Mouse (Mus musculus) kidney, embryonic 16.5 days (tissue): ENCODE results near the gene Bcorl1. TPM values are rescaled to one million over a fixed set of nuclear protein-coding genes. Genes with fewer than 3 reads are reported as not detected.
"Not testable (repeated sequence)": the region's sequence is repeated elsewhere in the genome, so short reads cannot be mapped to it uniquely, and the experiment has no call there.

Experiments
- ATAC-seq: fragments of 200-750 bp; cut with Nextera tagmentation; 2 replicates; pipeline ENCODE4 v1.8.0; 2017; ENCODE audit warnings: moderate TSS enrichment; ENCODE audit not compliant: low FRiP score, low TSS enrichment
- H3K27ac ChIP-seq: fragments of 300-500 bp; sonication (generic); 2 replicates; pipeline ENCODE4 v1.5.1; 2014; ENCODE audit warnings: low read length
- H3K27me3 ChIP-seq: fragments of 300-500 bp; sonication (generic); 2 replicates; pipeline ENCODE4 v1.6.1; 2014; ENCODE audit warnings: low read length, control low read depth, mixed read lengths; ENCODE audit not compliant: insufficient read depth
- H3K36me3 ChIP-seq: fragments of 300-500 bp; sonication (generic); 2 replicates; pipeline ENCODE4 v1.6.1; 2014; ENCODE audit warnings: low read length, control low read depth, mixed read lengths; ENCODE audit not compliant: insufficient read depth
- H3K4me1 ChIP-seq: fragments of 300-500 bp; sonication (generic); 2 replicates; pipeline ENCODE4 v1.6.1; 2014; ENCODE audit warnings: low read length, control low read depth, mixed read lengths; ENCODE audit not compliant: insufficient read depth
- H3K4me2 ChIP-seq: fragments of 300-500 bp; sonication (generic); replicated peaks from 2 replicates; pipeline ENCODE4 v1.6.1; 2014; ENCODE audit warnings: low read depth, low read length
- H3K4me3 ChIP-seq: fragments of 300-500 bp; sonication (generic); 2 replicates; pipeline ENCODE4 v1.5.1; 2014; ENCODE audit warnings: mild to moderate bottlenecking, low read length
- H3K9ac ChIP-seq: fragments of 300-500 bp; sonication (generic); replicated peaks from 2 replicates; pipeline ENCODE4 v1.6.1; 2014; ENCODE audit warnings: low read length
- H3K9me3 ChIP-seq: fragments of 300-500 bp; sonication (generic); 2 replicates; pipeline ENCODE4 v1.6.1; 2016; ENCODE audit warnings: low read length, control low read depth
- WGBS: fragments of 180-500 bp; shearing (Covaris S2); extraction: QIAGEN DNeasy Blood & Tissue Kit; methylation state at CpG from one replicate; pipeline ENCODE4 v1.1.7; 2014; 5-methylcytosine and 5-hydroxymethylcytosine counted together
- polyA plus RNA-seq: library from polyadenylated mRNA; unstranded; fragments of >200 nt; fragmentation: Nextera tagmentation; extraction: Ambion mirVana; gene quantifications from 2 replicates; pipeline ENCODE4 v1.2.1, GENCODE M21; 2015

The Bcorl1 gene
- polyA plus RNA-seq, 1 experiment from 2014 or later: 5.6 TPM

DNA sequence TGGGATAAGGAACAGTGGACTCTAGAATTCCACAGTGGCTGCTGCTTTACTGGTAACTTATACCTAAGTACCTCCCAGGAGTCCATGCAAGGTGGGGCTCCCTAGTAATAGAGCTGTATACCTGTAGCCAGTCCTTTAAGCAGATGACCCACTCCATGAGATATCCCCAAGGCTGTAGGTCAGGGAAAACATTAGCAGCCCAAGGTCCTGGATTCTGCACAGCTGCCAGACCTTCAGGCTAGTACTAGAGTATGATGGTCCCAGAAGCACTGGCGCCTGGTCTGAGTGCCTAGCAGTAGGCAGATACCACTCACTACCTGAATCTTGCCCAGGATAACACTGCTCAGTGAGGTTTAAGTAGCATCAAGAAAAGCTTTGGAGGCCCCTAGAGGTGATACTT, 93.1 kb downstream of the Bcorl1 start:
- WGBS: 97% methylated on average over 1 of the region's 1 CpGs
- no peaks in the 10 kb centered on the region for H3K36me3 ChIP-seq
- H3K4me2 ChIP-seq: no peak overlapping the region
- H3K27ac ChIP-seq: no peak overlapping the region
- no peak for ATAC-seq
- no peaks in the 10 kb centered on the region for H3K9me3 ChIP-seq
- peaks cover 10% of the 10 kb centered on the region; the same call in 1 of the 2 replicates for H3K4me1 ChIP-seq
- H3K27me3 ChIP-seq: no peaks in the 10 kb centered on the region
- H3K9ac ChIP-seq: no peak overlapping the region
- no peak overlapping the region for H3K4me3 ChIP-seq

DNA sequence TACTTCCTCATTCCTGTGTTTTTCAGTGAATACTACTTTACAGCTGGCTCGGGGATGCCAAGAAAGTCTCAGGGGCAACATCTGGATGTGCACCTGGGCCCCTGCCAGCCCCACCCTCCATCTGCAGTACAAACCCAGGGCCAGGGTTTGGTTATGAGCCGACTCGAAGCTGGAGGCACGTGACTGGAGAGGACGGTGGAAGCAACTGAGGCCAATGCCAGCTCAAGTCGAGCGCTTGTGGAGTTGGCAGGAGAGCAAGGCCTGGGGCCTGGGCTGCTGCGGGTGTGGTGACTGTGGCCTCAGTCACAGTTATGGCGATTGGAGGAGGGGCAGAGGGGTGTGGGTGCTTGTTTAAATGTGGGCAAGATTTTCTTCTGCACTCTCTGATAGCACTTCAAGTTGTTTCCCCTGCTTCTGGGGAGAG, 94.3 kb downstream of the Bcorl1 start:
- Histone ChIP-seq H3K27ac (no peak overlapping the region), H3K27me3 (no peaks in the 10 kb centered on the region), H3K36me3 (no peaks in the 10 kb centered on the region), H3K9ac (no peak overlapping the region), H3K4me2 (no peak overlapping the region), H3K4me3 (no peak overlapping the region), H3K9me3 (no peaks in the 10 kb centered on the region), H3K4me1 (peaks cover 11% of the 10 kb centered on the region; the same call in 1 of the 2 replicates)
- 81% methylated on average over 9 of the region's 9 CpGs for WGBS
- ATAC-seq: no peak

DNA sequence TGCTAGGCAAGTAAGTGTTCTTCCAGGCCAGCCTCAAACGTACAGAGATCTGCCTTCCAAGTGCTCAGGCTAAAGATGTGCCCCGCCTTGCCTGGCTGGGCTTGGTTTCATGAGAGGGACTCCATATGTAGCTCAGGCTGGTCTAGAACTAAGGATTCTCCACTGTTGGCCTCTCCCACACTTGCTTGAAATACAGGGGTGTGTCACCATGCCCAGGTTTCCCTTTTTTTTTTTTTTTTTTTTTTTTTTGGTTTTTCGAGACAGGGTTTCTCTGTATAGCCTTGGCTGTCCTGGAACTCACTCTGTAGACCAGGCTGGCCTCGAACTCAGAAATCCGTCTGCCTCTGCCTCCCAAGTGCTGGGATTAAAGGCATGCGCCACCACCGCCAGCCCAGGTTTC, 94.9 kb downstream of the Bcorl1 start:
- H3K9ac ChIP-seq, H3K36me3 ChIP-seq, H3K27ac ChIP-seq, H3K9me3 ChIP-seq, H3K27me3 ChIP-seq, H3K4me2 ChIP-seq, H3K4me3 ChIP-seq, ATAC-seq: not testable (repeated sequence)
- peaks cover 11% of the 10 kb centered on the region; the same call in 1 of the 2 replicates for H3K4me1 ChIP-seq
- 90% methylated on average over 6 of the region's 7 CpGs for WGBS

DNA sequence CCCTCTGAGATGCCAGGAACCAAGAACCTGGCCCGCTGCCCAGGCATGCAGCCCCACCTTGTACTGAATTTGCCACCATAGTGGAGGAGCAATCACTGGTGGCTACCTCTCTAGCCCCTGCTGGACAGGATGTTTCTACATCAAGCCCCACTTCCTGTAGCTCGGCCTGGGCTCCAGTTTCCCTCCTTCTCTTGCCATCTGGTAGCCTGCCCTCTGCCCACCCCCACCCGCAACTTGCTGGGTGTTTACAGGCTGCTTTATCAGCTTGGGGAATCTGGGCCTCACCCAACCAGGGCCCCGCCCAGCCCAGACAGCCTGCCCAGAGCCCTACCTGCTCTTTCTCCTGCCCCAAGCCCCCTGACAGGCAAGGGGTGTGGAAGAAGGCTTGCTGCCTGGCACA, 97.9 kb downstream of the Bcorl1 start:
- WGBS: 52% methylated on average over 4 of the region's 4 CpGs
- ATAC-seq: peak; percentile 54
- no peak overlapping the region for H3K27ac ChIP-seq

DNA sequence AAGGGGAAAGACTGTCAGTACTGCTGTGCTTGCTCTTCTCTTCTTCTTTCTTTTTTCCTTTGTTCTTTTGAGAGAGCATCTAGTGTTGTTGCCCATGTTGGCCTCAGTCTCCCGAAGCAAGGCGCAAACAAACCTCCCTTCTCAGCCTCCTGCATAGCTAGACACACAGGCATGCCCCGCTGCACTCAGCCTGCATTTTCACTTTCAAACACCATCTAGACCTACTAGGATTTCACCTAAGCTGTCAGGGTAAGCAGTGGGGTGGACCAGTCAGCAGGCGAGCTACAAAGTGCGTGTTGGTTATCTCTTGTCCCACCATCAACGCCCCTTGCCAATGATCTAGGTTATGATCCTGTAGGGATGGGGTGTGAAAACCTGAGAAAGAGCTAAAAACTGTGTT, 100.4 kb downstream of the Bcorl1 start:
- Histone ChIP-seq H3K9ac (no peak overlapping the region), H3K36me3 (no peaks in the 10 kb centered on the region), H3K27ac (no peak overlapping the region), H3K4me1 (peaks cover 2% of the 10 kb centered on the region; the same call in 1 of the 2 replicates), H3K4me3 (no peak overlapping the region), H3K4me2 (no peak overlapping the region), H3K27me3 (no peaks in the 10 kb centered on the region), H3K9me3 (no peaks in the 10 kb centered on the region)
- ATAC-seq: no peak
- WGBS: 79% methylated on average over 6 of the region's 6 CpGs

More for the DNA sequence above, 97.9 kb downstream of the Bcorl1 start:
- Histone ChIP-seq H3K27me3 (no peaks in the 10 kb centered on the region), H3K4me2 (no peak overlapping the region), H3K4me3 (no peak overlapping the region), H3K9me3 (no peaks in the 10 kb centered on the region), H3K9ac (no peak overlapping the region), H3K36me3 (no peaks in the 10 kb centered on the region), H3K4me1 (peaks cover 2% of the 10 kb centered on the region; the same call in 1 of the 2 replicates)

DNA sequence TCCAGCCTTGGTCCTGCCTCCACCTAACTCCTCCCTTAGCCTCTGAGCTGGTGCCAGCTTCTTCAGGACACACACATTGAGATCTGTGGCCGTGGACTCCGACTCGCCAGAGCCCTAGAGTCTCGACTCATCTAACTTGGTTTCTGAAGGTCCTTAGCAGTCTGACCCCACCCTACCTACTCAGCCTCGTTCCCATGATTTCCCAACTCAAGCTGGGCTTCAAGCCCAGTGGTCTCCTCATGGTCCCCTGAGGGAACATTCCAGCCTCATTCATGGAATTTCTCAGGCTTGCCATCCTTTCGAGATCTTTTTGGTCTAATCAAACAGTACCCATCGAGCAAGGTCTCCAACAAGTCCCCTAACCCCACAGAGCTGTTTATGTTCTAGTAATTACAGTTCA, 100.8 kb downstream of the Bcorl1 start:
- H3K4me1 ChIP-seq: peaks cover 2% of the 10 kb centered on the region; the same call in 1 of the 2 replicates
- H3K9me3 ChIP-seq: no peaks in the 10 kb centered on the region
- H3K4me3 ChIP-seq: no peak overlapping the region
- WGBS: 78% methylated on average over 7 of the region's 7 CpGs
- no peaks in the 10 kb centered on the region for H3K36me3 ChIP-seq
- H3K9ac ChIP-seq: no peak overlapping the region
- H3K27ac ChIP-seq: no peak overlapping the region
- no peaks in the 10 kb centered on the region for H3K27me3 ChIP-seq
- ATAC-seq: no peak
- no peak overlapping the region for H3K4me2 ChIP-seq

DNA sequence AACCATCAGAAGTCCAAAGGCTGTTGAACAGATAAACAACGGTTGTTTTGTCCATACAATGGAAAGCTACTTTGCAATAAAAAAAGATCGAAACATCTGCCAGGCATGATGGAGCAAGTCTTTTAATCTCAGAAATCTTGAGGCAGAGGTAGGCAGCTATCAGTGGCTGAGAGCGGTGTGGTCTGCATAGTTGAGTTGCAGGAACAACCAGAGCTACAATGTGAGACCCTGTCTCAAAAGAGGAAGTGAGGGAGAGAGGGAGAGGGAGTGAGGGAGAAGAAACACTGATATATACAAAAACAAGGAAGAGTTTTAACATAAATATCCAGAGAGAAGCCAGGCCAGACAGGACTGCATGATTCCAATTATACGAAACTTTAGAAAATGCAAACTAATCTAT, 103.5 kb downstream of the Bcorl1 start:
- no peak overlapping the region for H3K9ac ChIP-seq
- H3K4me1 ChIP-seq: peaks cover 1% of the 10 kb centered on the region; the same call in 1 of the 2 replicates
- no peak overlapping the region for H3K27ac ChIP-seq
- no peaks in the 10 kb centered on the region for H3K9me3 ChIP-seq
- no peak overlapping the region for H3K4me2 ChIP-seq
- H3K36me3 ChIP-seq: no peaks in the 10 kb centered on the region
- no peak overlapping the region for H3K4me3 ChIP-seq
- 89% methylated on average over 4 of the region's 4 CpGs for WGBS
- no peaks in the 10 kb centered on the region; the same call in 1 of the 2 replicates for H3K27me3 ChIP-seq
- ATAC-seq: no peak

DNA sequence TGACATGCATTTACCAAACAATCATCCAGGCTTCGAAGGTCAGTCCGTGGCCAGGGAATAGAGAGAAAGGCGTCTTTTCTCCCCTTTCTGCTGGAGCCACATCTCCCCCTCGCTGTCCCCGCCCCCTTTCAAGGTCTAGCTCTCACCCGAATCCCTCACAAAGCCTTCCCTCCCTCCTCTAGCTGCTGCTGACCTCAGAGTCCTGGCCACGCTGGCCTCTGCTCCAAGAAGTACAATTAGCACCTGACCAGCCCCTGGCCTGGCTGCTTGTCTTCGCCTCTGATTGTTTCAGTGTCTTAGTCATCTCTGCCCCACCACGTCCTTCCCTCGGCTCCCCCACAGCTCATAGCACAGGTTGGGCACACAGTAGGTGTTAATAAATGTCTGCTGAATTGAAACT, 108.5 kb downstream of the Bcorl1 start:
- no peak overlapping the region for H3K9ac ChIP-seq
- H3K4me2 ChIP-seq: no peak overlapping the region
- no peak for ATAC-seq
- no peak overlapping the region for H3K4me3 ChIP-seq
- H3K4me1 ChIP-seq: peaks cover 6% of the 10 kb centered on the region; the same call in 1 of the 2 replicates
- no peaks in the 10 kb centered on the region for H3K9me3 ChIP-seq
- WGBS: 37% methylated on average over 10 of the region's 10 CpGs
- no peak overlapping the region for H3K27ac ChIP-seq
- H3K27me3 ChIP-seq: no peaks in the 10 kb centered on the region; the same call in 1 of the 2 replicates
- no peaks in the 10 kb centered on the region for H3K36me3 ChIP-seq

DNA sequence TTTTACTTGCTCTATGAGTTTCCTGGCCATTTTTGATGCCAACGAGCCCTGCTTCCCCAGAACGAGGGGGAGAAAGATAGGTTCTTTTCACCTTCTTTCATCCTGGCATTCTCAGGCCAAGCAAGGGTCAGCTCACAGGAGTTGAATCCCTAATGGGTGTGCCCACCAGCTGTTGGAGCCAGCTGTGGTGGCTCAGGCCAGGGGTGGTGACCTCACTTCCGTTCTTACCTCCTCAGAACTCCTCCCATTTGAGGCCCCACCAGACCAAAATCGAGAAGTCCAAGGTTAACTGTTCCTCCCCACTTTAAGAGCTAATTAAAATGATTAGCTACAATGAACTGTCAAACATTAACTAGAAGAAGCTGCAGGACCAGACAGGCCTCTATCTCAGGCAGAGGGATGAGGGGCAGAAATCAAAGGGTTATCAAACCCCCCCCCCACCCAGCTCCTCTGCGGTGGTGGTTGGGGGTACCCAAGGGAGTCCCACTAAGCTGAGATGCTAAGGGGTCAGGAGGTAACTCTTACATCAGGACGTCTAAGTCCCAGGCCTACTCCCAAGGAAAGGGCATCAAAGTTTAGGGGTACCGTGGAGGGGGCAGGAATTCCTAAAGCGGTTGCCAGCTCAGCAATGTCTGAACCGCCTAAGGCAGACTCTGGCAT, 111.2 kb downstream of the Bcorl1 start:
- Histone ChIP-seq H3K9me3 (no peaks in the 10 kb centered on the region), H3K27ac (no peak overlapping the region), H3K4me3 (peak overlapping the region; percentile 55), H3K36me3 (no peaks in the 10 kb centered on the region), H3K4me1 (peaks cover 6% of the 10 kb centered on the region; the same call in 1 of the 2 replicates), H3K4me2 (peak overlapping the region; percentile 51), H3K27me3 (no peaks in the 10 kb centered on the region; the same call in 1 of the 2 replicates), H3K9ac (0 out of 2 replicates have a peak overlapping the region, but pooled peaks have one; percentile 67)
- 0 out of 2 replicates have a peak, but pooled peaks have one; percentile 7 for ATAC-seq
- WGBS: 29% methylated on average over 9 of the region's 9 CpGs
